Mouse (Mus musculus): Measurements from ENCODE around the gene Ndufv3. TPM values are rescaled to one million over a fixed set of nuclear protein-coding genes. Genes with fewer than 3 reads are reported as not detected.

Ndufv3 gene
- polyA plus RNA-seq, 1 experiment from 2014 or later = 513 TPM

GRCm38 (mm10) chr17:31492416-31492815 lies 27.5 kb upstream of the Ndufv3 start:
- H3K4me3 ChIP-seq (ENCODE audit: low read depth, low read length) = no peak overlapping the region

GRCm38 (mm10) chr17:31494989-31495388 lies 24.9 kb upstream of the Ndufv3 start:
- ATAC-seq (ENCODE audit: low read depth) = no peak
- Histone ChIP-seq H3K36me3 (ENCODE audit: control insufficient read depth, insufficient read depth, low read length) (peaks cover 39% of the 10 kb centered on the region; the same call in 1 of the 2 replicates), H3K4me1 (ENCODE audit: control insufficient read depth, insufficient read depth, low read length) (no peaks in the 10 kb centered on the region), H3K9me3 (ENCODE audit: control insufficient read depth, low read length) (no peaks in the 10 kb centered on the region), H3K4me2 (ENCODE audit: low read depth, low read length) (no peak overlapping the region), H3K4me3 (ENCODE audit: low read depth, low read length) (no peak overlapping the region), H3K27ac (ENCODE audit: low read depth, low read length) (no peak overlapping the region), H3K27me3 (ENCODE audit: control insufficient read depth, insufficient read depth, low read length) (no peaks in the 10 kb centered on the region), H3K9ac (replicated peaks; ENCODE audit: low read depth, low read length) (no peak overlapping the region)
- WGBS = 89% methylated on average over 1 of the region's 1 CpGs

More at GRCm38 (mm10) chr17:31492416-31492815, 27.5 kb upstream of the Ndufv3 start:
- H3K4me2 ChIP-seq (ENCODE audit: low read depth, low read length) = no peak overlapping the region
- peaks cover 15% of the 10 kb centered on the region; the same call in 1 of the 2 replicates for H3K36me3 ChIP-seq (ENCODE audit: control insufficient read depth, insufficient read depth, low read length)
- H3K4me1 ChIP-seq (ENCODE audit: control insufficient read depth, insufficient read depth, low read length) = no peaks in the 10 kb centered on the region
- H3K27ac ChIP-seq (ENCODE audit: low read depth, low read length) = no peak overlapping the region
- no peaks in the 10 kb centered on the region for H3K9me3 ChIP-seq (ENCODE audit: control insufficient read depth, low read length)
- ATAC-seq (ENCODE audit: low read depth) = peak; percentile 69; the same call in 1 of the 2 replicates
- no peaks in the 10 kb centered on the region for H3K27me3 ChIP-seq (ENCODE audit: control insufficient read depth, insufficient read depth, low read length)
- 3% methylated on average over 2 of the region's 2 CpGs for WGBS
- H3K9ac ChIP-seq (replicated peaks; ENCODE audit: low read depth, low read length) = no peak overlapping the region

- peaks cover 49% of the 10 kb centered on the region for H3K36me3 ChIP-seq (ENCODE audit: control insufficient read depth, insufficient read depth, low read length)
- 88% methylated on average over 6 of the region's 6 CpGs for WGBS
- no peaks in the 10 kb centered on the region for H3K27me3 ChIP-seq (ENCODE audit: control insufficient read depth, insufficient read depth, low read length)
- H3K9me3 ChIP-seq (ENCODE audit: control insufficient read depth, low read length) = no peaks in the 10 kb centered on the region
- no peaks in the 10 kb centered on the region for H3K4me1 ChIP-seq (ENCODE audit: control insufficient read depth, insufficient read depth, low read length)
- no peak for ATAC-seq (ENCODE audit: low read depth)
- H3K27ac ChIP-seq (ENCODE audit: low read depth, low read length) = no peak overlapping the region
- no peak overlapping the region for H3K4me3 ChIP-seq (ENCODE audit: low read depth, low read length)
- no peak overlapping the region for H3K9ac ChIP-seq (replicated peaks; ENCODE audit: low read depth, low read length)
- no peak overlapping the region for H3K4me2 ChIP-seq (ENCODE audit: low read depth, low read length)
These were observed 22.2 kb upstream of the Ndufv3 start for GRCm38 (mm10) chr17:31497726-31498125.

- 93% methylated on average over 12 of the region's 12 CpGs for WGBS
- ATAC-seq (ENCODE audit: low read depth) = no peak
- Histone ChIP-seq H3K9ac (replicated peaks; ENCODE audit: low read depth, low read length) (no peak overlapping the region), H3K4me3 (ENCODE audit: low read depth, low read length) (no peak overlapping the region), H3K4me2 (ENCODE audit: low read depth, low read length) (no peak overlapping the region), H3K27me3 (ENCODE audit: control insufficient read depth, insufficient read depth, low read length) (no peaks in the 10 kb centered on the region), H3K4me1 (ENCODE audit: control insufficient read depth, insufficient read depth, low read length) (no peaks in the 10 kb centered on the region), H3K9me3 (ENCODE audit: control insufficient read depth, low read length) (no peaks in the 10 kb centered on the region), H3K27ac (ENCODE audit: low read depth, low read length) (no peak overlapping the region), H3K36me3 (ENCODE audit: control insufficient read depth, insufficient read depth, low read length) (peaks cover 60% of the 10 kb centered on the region)
These were observed 20.2 kb upstream of the Ndufv3 start for GRCm38 (mm10) chr17:31499725-31500124.

GRCm38 (mm10) chr17:31500416-31500815 lies 19.5 kb upstream of the Ndufv3 start:
- no peak for ATAC-seq (ENCODE audit: low read depth)
- 88% methylated on average over 8 of the region's 8 CpGs for WGBS

GRCm38 (mm10) chr17:31500908-31501307 lies 19.0 kb upstream of the Ndufv3 start:
- no peak overlapping the region for H3K27ac ChIP-seq (ENCODE audit: low read depth, low read length)
- peaks cover 60% of the 10 kb centered on the region for H3K36me3 ChIP-seq (ENCODE audit: control insufficient read depth, insufficient read depth, low read length)
- H3K4me2 ChIP-seq (ENCODE audit: low read depth, low read length) = no peak overlapping the region
- no peak overlapping the region for H3K9ac ChIP-seq (replicated peaks; ENCODE audit: low read depth, low read length)
- no peaks in the 10 kb centered on the region for H3K9me3 ChIP-seq (ENCODE audit: control insufficient read depth, low read length)
- ATAC-seq (ENCODE audit: low read depth) = no peak
- no peak overlapping the region for H3K4me3 ChIP-seq (ENCODE audit: low read depth, low read length)
- 86% methylated on average over 3 of the region's 3 CpGs for WGBS
- H3K27me3 ChIP-seq (ENCODE audit: control insufficient read depth, insufficient read depth, low read length) = no peaks in the 10 kb centered on the region
- peaks cover 5% of the 10 kb centered on the region; the same call in 1 of the 2 replicates for H3K4me1 ChIP-seq (ENCODE audit: control insufficient read depth, insufficient read depth, low read length)

More at GRCm38 (mm10) chr17:31500416-31500815, 19.5 kb upstream of the Ndufv3 start:
- no peak overlapping the region for H3K4me3 ChIP-seq (ENCODE audit: low read depth, low read length)
- no peak overlapping the region for H3K27ac ChIP-seq (ENCODE audit: low read depth, low read length)
- H3K36me3 ChIP-seq (ENCODE audit: control insufficient read depth, insufficient read depth, low read length) = peaks cover 60% of the 10 kb centered on the region
- no peaks in the 10 kb centered on the region for H3K9me3 ChIP-seq (ENCODE audit: control insufficient read depth, low read length)
- H3K27me3 ChIP-seq (ENCODE audit: control insufficient read depth, insufficient read depth, low read length) = no peaks in the 10 kb centered on the region
- peaks cover 4% of the 10 kb centered on the region; the same call in 1 of the 2 replicates for H3K4me1 ChIP-seq (ENCODE audit: control insufficient read depth, insufficient read depth, low read length)
- no peak overlapping the region for H3K9ac ChIP-seq (replicated peaks; ENCODE audit: low read depth, low read length)
- no peak overlapping the region for H3K4me2 ChIP-seq (ENCODE audit: low read depth, low read length)

GRCm38 (mm10) chr17:31502261-31502927 lies 17.5 kb upstream of the Ndufv3 start:
- Histone ChIP-seq H3K4me3 (ENCODE audit: low read depth, low read length) (no peak overlapping the region), H3K9ac (replicated peaks; ENCODE audit: low read depth, low read length) (no peak overlapping the region), H3K27ac (ENCODE audit: low read depth, low read length) (no peak overlapping the region), H3K4me2 (ENCODE audit: low read depth, low read length) (no peak overlapping the region), H3K27me3 (ENCODE audit: control insufficient read depth, insufficient read depth, low read length) (no peaks in the 10 kb centered on the region), H3K36me3 (ENCODE audit: control insufficient read depth, insufficient read depth, low read length) (peaks cover 49% of the 10 kb centered on the region), H3K9me3 (ENCODE audit: control insufficient read depth, low read length) (no peaks in the 10 kb centered on the region), H3K4me1 (ENCODE audit: control insufficient read depth, insufficient read depth, low read length) (peaks cover 5% of the 10 kb centered on the region; the same call in 1 of the 2 replicates)
- ATAC-seq (ENCODE audit: low read depth) = no peak
- 95% methylated on average over 12 of the region's 12 CpGs for WGBS

GRCm38 (mm10) chr17:31503337-31503736 lies 16.6 kb upstream of the Ndufv3 start:
- Histone ChIP-seq H3K9me3 (ENCODE audit: control insufficient read depth, low read length) (no peaks in the 10 kb centered on the region), H3K36me3 (ENCODE audit: control insufficient read depth, insufficient read depth, low read length) (peaks cover 42% of the 10 kb centered on the region), H3K9ac (replicated peaks; ENCODE audit: low read depth, low read length) (no peak overlapping the region), H3K27me3 (ENCODE audit: control insufficient read depth, insufficient read depth, low read length) (no peaks in the 10 kb centered on the region), H3K27ac (ENCODE audit: low read depth, low read length) (no peak overlapping the region), H3K4me3 (ENCODE audit: low read depth, low read length) (no peak overlapping the region), H3K4me1 (ENCODE audit: control insufficient read depth, insufficient read depth, low read length) (peaks cover 5% of the 10 kb centered on the region; the same call in 1 of the 2 replicates), H3K4me2 (ENCODE audit: low read depth, low read length) (no peak overlapping the region)
- WGBS = 96% methylated on average over 12 of the region's 12 CpGs
- no peak for ATAC-seq (ENCODE audit: low read depth)

GRCm38 (mm10) chr17:31503936-31504335 lies 16.0 kb upstream of the Ndufv3 start:
- Histone ChIP-seq H3K4me2 (ENCODE audit: low read depth, low read length) (no peak overlapping the region), H3K4me1 (ENCODE audit: control insufficient read depth, insufficient read depth, low read length) (peaks cover 5% of the 10 kb centered on the region; the same call in 1 of the 2 replicates), H3K27ac (ENCODE audit: low read depth, low read length) (no peak overlapping the region), H3K36me3 (ENCODE audit: control insufficient read depth, insufficient read depth, low read length) (peaks cover 39% of the 10 kb centered on the region), H3K9ac (replicated peaks; ENCODE audit: low read depth, low read length) (no peak overlapping the region), H3K27me3 (ENCODE audit: control insufficient read depth, insufficient read depth, low read length) (no peaks in the 10 kb centered on the region), H3K4me3 (ENCODE audit: low read depth, low read length) (no peak overlapping the region), H3K9me3 (ENCODE audit: control insufficient read depth, low read length) (no peaks in the 10 kb centered on the region)
- WGBS = 86% methylated on average over 2 of the region's 2 CpGs
- ATAC-seq (ENCODE audit: low read depth) = no peak

All from neural tube, embryonic 14.5 days (tissue).